Mouse (Mus musculus) spleen, adult 2 months (tissue): Measurements from ENCODE around the gene Agfg1.

Experiments
- CTCF ChIP-seq: fragments of 200-500 bp; IDR thresholded peaks from 2 replicates; pipeline ENCODE4 v1.5.1; 2011; ENCODE audit warnings: mild to moderate bottlenecking, inconsistent platforms; ENCODE audit not compliant: insufficient read depth, insufficient read length, insufficient replicate concordance; ENCODE audit errors: extremely low read depth
- POLR2A ChIP-seq: fragments of 200-500 bp; IDR thresholded peaks from 2 replicates; pipeline ENCODE4 v1.6.1; 2011; ENCODE audit warnings: low read depth, low read length, inconsistent platforms

DNA sequence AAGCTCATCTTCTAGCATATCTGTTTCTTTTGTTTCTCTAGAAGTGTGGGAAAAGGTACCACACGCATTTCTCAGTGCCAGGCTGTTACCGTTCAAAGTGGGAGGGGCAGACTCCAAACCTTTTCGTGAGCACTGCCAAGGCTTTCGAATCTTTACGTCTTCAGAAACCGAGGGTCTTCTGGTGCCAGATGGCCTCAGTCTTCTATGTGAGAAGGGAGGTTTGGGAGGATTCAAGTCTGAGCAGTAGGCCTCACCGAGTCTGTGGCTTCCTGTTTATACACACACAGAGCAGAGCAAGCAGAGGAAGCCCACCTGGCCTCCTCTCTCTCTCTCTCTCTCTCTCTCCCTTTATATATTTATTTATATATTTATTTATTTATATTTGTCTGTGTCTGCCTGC lies 32.1 kb upstream of the Agfg1 start:
- TF ChIP-seq CTCF (no peak), POLR2A (no peak)
